Mouse (Mus musculus) ovary, adult 2 months (tissue): ENCODE measurements around the gene Fer1l4. TPM values are rescaled to one million over a fixed set of nuclear protein-coding genes. Genes with fewer than 3 reads are reported as not detected.

Experiments
- polyA plus RNA-seq: library from polyadenylated mRNA; depleted of rRNA; stranded (reverse); fragments of >200 nt; gene quantifications from 2 replicates; pipeline ENCODE4 v1.2.3, GENCODE M21; 2012; rRNA removed

The Fer1l4 gene
- 0.69 and 2.6 TPM in 2 replicates for polyA plus RNA-seq

DNA sequence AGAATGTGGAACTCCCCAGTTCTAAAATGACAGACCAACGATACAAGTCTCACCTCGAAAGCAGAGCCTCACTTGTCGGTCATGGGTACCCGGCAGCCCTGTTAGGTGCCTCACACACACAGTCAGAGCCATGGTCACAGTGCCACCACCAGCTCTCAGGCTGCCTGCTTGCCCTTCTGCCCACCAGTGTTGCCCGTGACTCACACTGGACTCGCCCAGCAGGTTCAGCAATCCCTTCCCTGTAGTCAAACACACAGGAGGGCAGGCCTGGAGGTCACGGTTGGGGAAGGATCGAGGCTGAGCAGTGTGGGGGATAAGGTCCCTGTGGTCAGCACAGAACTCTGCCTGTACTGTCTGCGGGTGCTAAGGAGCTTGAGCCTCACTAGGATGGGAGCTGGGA, at the start of gene Fer1l4:
Fer1l4 (minus strand) TSS at position 132 of the 400 bp plus-strand sequence.

DNA sequence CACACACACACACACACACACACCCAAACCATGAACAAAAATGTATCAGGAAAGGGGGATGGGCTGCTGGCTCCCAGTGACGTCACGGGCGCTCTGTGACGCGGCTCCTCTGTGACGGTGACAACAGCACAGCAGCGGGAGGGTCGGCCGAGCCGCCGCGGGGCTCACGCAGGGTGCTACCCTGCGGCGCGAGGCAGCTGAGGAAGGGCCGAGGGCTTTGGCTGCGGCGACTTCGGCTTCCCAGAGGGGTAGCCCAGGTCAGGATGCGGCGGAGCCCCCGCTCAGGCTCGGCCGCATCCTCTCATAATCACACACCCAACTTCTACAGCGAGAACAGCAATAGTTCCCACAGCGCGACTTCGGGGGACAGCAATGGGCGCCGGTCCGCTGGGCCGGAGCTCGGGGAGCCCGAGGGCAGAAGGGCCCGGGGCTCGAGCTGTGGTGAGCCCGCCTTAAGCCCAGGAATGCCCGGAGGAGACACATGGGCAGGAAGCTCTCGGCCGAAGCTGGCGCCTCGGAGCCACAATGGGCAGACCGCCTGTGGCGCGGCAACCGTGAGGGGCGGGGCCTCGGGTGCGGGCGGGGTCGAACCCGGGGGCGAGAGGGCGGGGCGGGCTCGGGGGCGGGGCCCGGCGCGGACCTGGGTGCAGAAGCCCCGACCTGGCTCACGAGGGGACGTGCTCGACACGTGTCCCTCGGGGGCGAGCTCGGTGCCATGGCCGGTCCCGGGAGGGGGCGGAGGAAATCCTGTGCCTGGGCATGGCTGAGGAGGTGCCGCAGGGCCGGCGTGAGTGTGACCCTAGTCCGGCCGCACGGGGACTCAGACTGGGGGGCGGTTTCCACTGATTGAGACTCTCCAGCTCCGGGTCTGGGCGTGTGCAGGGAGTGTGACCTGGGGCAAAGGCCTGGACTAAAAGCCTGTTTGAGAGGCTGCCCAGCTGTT, 12.6 kb upstream of the Fer1l4 start, which contains the start of gene Spag4:
Spag4 (plus strand) TSS at position 77 of the 943 bp plus-strand sequence.

DNA sequence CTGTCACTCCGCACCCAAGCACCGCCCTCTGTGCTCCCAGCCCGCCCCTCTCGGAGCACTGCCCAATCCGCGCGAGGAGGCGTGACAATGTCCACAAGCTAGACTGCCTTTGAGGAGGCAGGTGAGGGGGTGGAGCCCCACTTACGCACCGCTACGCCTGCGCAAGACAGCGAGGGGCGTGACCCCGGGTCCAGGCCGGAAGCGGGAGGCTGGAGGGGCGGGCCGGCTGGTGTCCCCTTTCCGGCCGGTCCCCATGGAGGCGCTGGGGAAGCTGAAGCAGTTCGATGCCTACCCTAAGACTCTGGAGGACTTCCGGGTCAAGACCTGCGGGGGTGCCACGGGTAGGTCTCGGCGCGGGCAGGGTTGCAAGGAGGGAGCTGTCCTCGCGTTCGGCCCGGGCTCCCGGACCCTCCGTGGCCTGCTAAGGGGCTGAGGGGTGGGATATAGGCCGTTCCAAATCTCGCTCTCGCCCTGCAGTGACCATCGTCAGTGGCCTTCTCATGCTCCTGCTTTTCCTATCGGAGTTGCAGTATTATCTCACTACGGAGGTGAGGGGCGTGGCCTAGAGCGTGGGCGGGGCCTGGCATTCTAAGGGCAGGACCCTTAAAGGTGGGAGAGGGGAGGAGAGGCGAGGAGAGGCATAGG, 44.7 kb downstream of the Fer1l4 start, which contains the start of the genes 6430550D23Rik and Ergic3:
6430550D23Rik (minus strand) TSS at position 90 of the 645 bp plus-strand sequence.
Ergic3 (plus strand) TSS at position 158 of the 645 bp plus-strand sequence.

Other genes starting within 250 kb of the Fer1l4 start
- 73.4 and 100 TPM in 2 replicates for gene BC029722, start 233.5 kb downstream of the Fer1l4 start, polyA plus RNA-seq
- gene Eif6, start 226.0 kb downstream of the Fer1l4 start, polyA plus RNA-seq: 144 and 153 TPM in 2 replicates
- 0.03 TPM in 1 of 2 replicates, not detected in the other for gene Fam83c, start 218.1 kb downstream of the Fer1l4 start, polyA plus RNA-seq
- gene Uqcc1, start 122.6 kb downstream of the Fer1l4 start, polyA plus RNA-seq: 16.7 and 23.2 TPM in 2 replicates
- gene Gm15557, start 112.2 kb downstream of the Fer1l4 start, polyA plus RNA-seq: not detected in 2 replicates
- 0.85 and 0.87 TPM in 2 replicates for gene Gdf5, start 107.6 kb downstream of the Fer1l4 start, polyA plus RNA-seq
- gene Cep250, start 96.5 kb downstream of the Fer1l4 start, polyA plus RNA-seq: 12.7 and 14.5 TPM in 2 replicates
- gene 6430550D23Rik, start 45.0 kb downstream of the Fer1l4 start, polyA plus RNA-seq: 1.3 and 1.9 TPM in 2 replicates
- 340 and 531 TPM in 2 replicates for gene Ergic3, start 44.9 kb downstream of the Fer1l4 start, polyA plus RNA-seq
- gene Spag4, start 12.2 kb upstream of the Fer1l4 start, polyA plus RNA-seq: 3.5 and 4.3 TPM in 2 replicates
- gene Cpne1, start 59.0 kb upstream of the Fer1l4 start, polyA plus RNA-seq: 100 and 120 TPM in 2 replicates
- gene Rbm12, start 59.0 kb upstream of the Fer1l4 start, polyA plus RNA-seq: 7.3 and 30.1 TPM in 2 replicates
- gene Gm28036, start 74.1 kb upstream of the Fer1l4 start, polyA plus RNA-seq: 0.69 and 1.3 TPM in 2 replicates
- 334 and 385 TPM in 2 replicates for gene Romo1, start 91.1 kb upstream of the Fer1l4 start, polyA plus RNA-seq
- 77.6 and 79.5 TPM in 2 replicates for gene Nfs1, start 91.2 kb upstream of the Fer1l4 start, polyA plus RNA-seq
- 64.9 and 70.8 TPM in 2 replicates for gene Rbm39, start 127.3 kb upstream of the Fer1l4 start, polyA plus RNA-seq
- gene Phf20, start 143.5 kb upstream of the Fer1l4 start, polyA plus RNA-seq: 29.2 and 32.2 TPM in 2 replicates